Mouse (Mus musculus): ENCODE data around the gene Cebpg.

Cebpg gene

DNA sequence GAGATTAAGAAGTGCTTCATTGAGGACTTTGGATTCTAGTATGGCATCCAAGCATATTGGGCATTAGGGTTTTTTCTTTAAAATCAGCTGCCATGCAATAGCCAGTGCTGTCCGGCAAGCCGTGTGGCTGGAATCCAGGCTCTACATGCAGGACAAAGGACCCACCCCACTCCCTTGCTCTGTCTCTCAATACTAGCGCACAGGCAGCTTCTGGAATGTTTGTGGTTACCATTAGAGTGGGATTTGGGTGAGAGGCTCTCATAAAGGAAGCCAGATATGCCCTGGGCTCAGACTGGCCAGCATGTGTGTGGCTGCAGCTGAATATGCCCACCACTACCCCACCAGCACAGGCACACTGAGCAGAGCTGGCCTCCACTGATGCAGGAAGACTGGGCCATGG lies 26.7 kb downstream of the Cebpg start:
- in situ Hi-C loops (cut with MboI; ENCODE audit: low pct_unique_long_range_greater_than_20kb in 1 of 2, low sequenced_read_pairs in 2 of 2, unreplicated experiment in 1 of 2) = loop anchor here in 1 of 2 experiments (10.0 kb wide), 1 partner anchor 145 kb away; no protein-coding TSS in a partner anchor

DNA sequence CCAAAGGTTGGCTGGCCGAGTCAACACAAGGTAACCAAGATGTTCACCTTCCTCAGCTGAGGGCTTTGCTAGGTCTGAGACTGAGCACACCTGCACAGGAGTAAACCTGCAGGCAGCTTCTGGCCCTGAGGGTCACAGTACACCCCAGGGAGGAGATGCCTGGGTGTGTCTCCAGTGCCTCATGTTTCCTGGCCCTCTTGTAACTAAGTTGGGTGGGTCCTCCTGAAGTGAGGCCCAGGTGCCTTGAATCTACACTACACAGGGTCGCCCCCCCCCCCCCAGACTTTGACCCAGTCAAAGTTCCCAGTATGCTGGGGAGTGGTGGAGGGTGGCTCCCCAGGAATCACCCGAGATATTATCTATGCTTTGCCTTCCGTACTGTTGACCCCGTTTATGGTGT lies 27.1 kb downstream of the Cebpg start:
- in situ Hi-C loops (cut with MboI; ENCODE audit: low pct_unique_long_range_greater_than_20kb in 1 of 2, low sequenced_read_pairs in 2 of 2, unreplicated experiment in 1 of 2) = no loop called here

DNA sequence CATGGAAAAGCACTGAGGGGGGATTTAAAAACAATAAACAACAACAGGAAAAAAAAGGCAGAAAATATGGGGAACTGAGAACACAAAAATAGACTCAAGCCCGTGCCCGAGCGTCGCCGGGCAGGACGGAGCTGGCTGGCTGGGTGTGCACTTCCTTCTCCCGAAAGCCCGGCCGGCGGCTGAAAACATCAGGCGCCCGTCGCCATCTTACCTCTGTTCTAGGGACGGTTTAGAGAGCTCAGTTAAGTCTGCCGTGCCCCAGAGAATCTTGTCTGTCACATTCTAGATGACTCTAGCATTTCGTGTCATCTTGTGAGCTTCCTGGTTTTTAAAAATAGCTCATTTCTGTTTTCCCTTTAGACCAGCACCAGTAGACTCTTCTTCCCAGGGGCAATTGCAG lies 27.8 kb downstream of the Cebpg start:
- in situ Hi-C loops (cut with MboI; ENCODE audit: low pct_unique_long_range_greater_than_20kb in 1 of 2, low sequenced_read_pairs in 2 of 2, unreplicated experiment in 1 of 2) = no loop called here

DNA sequence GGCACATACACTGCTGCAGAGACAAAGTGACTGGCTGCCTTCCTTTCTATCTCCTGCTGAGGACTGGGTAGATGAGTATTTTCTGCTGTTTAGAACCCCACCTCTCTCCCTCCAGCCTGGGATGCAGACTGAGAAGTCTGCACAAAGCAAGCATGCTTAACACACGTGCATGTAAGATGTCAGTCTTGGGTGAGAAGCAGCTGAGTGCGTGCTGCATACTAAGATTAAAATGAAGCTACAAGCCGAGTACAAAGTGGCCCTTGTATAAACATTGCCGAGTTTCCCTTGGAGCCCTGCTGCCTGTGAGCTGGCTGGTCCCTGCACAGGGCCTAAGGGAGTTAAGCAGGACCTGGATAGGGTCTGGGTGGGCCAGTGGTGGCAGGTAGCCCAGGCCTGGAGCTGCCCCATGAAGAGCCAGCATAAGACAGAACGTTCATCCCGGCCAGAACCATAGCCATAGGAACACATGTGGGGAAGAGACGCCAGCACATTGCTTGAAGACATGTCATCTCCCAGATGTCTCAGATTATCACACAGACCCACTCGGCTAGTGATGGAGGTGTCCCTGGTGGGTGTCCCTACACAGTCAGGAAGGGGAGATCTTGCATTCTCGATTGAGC lies 28.5 kb downstream of the Cebpg start:
- in situ Hi-C loops (cut with MboI; ENCODE audit: low pct_unique_long_range_greater_than_20kb in 1 of 2, low sequenced_read_pairs in 2 of 2, unreplicated experiment in 1 of 2) = no loop called here

DNA sequence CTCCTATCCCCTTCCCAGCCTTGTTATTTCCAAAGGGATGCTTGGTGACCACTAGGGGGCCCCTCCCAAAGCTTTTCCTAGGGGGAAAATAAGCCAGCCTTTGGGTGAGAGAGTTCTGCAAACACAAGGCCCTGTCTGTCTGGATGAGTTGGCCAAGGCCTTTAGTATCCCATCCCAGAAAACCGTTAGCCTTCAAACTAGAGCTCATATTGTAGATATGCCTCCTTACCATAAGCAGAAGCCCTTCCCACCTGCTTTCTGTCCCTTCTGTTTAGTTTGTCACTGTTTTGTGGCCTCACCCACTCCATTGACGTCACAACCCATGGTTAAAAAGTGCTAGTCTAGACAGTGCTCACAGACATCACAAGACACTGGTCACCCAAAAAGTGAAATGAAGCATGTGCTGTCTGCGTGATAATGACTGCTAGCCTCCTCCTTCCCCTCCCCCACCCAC lies 29.5 kb downstream of the Cebpg start:
- in situ Hi-C loops (cut with MboI; ENCODE audit: low pct_unique_long_range_greater_than_20kb in 1 of 2, low sequenced_read_pairs in 2 of 2, unreplicated experiment in 1 of 2) = no loop called here

DNA sequence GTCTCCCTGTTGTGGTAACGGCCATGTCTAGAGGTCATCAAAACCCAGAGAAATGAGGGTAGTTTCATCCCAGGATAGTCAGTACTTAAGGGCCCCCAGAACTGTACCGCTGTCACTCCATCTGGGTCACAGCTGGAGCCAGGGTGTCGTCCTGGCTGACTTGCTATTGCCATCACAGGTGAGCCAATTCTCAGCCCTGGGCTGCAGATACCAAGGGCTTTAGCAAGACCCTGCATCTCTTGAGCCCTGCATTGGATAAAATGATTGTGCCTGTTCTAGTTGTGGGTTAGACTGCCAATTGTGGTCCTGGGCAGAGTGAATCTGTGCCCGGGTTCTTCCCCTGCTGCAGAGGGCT lies 30.1 kb downstream of the Cebpg start:
- in situ Hi-C loops (cut with MboI; ENCODE audit: low pct_unique_long_range_greater_than_20kb in 1 of 2, low sequenced_read_pairs in 2 of 2, unreplicated experiment in 1 of 2) = no loop called here

DNA sequence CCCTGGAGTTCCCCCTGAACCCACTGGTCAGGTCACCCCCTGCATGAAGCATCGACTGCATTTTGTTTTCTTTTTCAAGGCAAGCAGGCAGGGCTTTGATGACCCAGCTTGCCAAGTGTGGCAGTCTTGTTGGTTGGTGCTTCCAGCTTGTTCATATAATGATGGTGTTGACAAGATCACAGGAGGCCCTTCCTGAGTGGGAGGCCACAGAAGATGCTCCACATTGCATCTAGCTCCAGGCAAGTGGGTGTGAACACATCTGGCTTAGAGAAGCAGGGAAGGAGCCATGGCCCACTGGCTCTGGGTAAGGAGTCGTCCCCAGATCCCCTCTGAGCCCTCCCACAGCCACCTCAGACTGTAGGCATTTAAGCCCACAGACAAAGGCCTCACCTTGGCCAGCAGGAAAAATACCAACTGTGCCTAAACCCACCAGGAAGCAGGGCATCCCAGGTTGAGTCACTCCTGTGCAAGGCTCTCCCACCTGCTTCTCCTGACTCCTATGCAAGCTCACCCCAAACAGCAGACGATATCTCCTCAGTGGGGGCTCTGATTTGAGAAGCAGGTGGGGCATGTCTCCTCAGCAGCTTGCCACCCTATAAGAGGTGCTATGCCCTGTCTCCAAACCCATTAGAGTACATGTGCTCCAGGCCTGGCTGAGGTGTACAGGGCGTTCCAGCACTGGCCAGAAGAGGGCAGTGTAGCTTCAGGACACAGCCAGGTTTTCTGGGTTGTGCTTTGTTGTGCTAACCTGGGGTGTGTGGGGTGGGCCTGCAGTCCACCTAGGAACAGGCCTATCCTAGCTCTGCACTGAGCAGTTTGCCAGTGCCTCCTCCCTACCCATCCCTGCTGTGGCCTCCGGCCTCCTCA lies 30.7 kb downstream of the Cebpg start:
- in situ Hi-C loops (cut with MboI; ENCODE audit: low pct_unique_long_range_greater_than_20kb in 1 of 2, low sequenced_read_pairs in 2 of 2, unreplicated experiment in 1 of 2) = no loop called here

DNA sequence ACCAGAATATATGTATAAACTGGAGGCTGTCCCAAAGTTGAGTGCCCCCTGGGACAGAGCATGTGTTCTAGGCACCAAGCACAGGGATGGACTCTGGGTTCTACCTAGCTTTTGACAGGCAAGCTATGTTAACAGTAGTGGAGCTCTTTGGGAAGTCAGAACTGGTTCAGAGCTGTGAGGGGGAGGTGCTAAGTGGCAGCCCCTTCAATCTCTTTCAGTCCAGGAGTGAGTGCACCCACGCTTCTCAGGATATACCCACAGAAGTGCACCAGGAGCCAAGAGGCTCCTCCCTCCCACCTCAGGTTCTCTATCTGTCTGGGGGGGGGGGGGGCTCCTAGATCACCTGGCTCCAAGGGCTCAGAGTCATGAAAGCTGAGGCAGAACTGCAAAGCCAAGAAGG lies 31.9 kb downstream of the Cebpg start:
- in situ Hi-C loops (cut with MboI; ENCODE audit: low pct_unique_long_range_greater_than_20kb in 1 of 2, low sequenced_read_pairs in 2 of 2, unreplicated experiment in 1 of 2) = no loop called here

DNA sequence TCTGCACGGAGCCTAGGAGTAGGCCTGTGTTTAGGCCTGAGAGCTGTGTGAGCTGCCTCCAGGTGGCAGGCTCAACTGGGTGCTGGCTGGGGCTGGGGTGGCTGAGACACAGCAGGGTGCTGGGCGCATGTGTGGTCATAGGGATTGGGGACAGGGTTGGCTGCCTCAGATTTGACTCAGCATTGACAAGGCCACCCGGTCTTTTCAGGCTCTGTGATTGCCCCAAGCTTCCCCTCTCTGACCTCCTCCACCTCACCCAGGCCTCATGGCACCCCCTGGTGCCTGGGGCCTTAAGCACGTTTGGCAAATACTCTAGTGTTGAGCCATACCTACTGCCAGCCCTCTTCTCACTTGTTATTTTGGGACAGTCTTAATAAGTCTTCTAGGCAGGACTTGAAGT lies 33.1 kb downstream of the Cebpg start:
- in situ Hi-C loops (cut with MboI; ENCODE audit: low pct_unique_long_range_greater_than_20kb in 1 of 2, low sequenced_read_pairs in 2 of 2, unreplicated experiment in 1 of 2) = no loop called here

DNA sequence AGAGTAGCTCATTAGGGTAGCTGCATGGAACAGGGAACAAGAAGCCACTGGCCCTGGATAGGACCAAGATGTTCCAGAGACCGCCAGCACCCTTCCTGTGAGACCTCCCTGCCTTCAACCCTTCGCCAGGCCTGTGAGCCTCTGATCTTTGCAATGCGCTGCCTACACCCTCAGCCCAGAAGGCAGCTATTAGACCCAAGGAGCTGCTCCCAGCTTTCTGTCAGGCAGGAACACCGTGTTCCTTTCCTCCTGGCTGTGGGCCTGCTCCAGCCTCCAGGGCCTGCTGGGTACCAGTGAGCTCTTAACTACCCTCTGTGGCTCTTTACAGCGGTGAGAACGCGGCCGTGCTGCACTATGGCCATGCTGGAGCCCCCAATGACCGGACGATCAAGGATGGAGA lies 35.0 kb downstream of the Cebpg start:
- in situ Hi-C loops (cut with MboI; ENCODE audit: low pct_unique_long_range_greater_than_20kb in 1 of 2, low sequenced_read_pairs in 2 of 2, unreplicated experiment in 1 of 2) = no loop called here

DNA sequence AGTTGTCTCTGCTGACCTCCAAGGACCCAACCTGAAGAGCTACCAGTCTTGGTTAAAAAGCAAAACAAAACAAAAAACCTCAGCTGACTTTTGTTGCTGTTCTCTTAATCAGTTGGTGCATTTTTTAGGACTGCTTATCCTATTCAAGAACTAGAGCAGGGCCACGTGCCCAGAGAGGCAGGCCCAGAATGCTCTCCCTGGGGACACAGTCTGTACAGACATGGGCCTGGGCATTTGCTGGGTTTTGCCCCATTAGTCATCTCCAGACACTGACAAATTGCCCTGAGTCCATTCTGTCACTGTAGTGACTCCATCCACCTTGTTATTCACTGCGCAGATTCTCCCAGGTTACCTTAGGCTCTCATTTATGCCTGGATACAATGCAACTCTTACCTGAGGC lies 41.1 kb downstream of the Cebpg start:
- in situ Hi-C loops (cut with MboI; ENCODE audit: low pct_unique_long_range_greater_than_20kb in 1 of 2, low sequenced_read_pairs in 2 of 2, unreplicated experiment in 1 of 2) = no loop called here

DNA sequence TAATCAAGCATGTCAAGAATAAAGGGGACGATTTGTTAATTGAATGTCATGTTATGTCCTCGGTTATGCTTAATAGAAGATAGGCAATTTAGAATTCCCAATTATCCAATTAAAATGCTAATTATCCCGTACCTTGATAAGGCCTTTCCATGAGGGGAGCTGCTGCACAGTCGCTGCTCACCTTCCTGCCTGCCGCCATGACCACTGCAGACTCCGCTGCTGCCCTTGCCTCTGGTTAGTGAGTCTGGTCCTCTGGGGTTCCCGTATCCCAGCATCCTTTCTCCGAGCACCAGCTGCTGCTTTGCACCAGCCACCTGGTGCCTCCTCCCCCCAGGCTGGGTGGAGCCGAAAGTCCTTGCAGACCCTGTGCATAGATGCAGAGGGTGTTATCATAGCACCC lies 43.1 kb downstream of the Cebpg start:
- in situ Hi-C loops (cut with MboI; ENCODE audit: low pct_unique_long_range_greater_than_20kb in 1 of 2, low sequenced_read_pairs in 2 of 2, unreplicated experiment in 1 of 2) = no loop called here

DNA sequence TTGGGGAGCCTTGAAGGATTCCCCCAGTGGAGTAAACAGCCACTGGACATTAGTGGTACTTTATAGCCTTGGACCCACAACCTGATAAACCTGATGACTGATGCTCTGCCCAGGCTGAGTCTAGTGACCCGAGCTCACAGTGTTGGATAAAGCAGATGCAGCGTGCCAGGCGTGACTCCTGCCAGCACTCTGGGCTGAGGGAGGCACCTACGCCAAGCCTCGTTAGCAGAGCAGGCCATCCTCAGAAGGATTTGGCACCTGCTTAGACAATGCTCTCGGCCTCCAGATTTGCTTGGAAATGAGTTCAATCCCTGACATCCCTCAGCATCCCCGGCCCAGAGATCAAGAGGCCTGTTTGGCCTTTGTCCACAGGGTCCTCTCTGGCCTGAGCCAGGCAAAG lies 49.7 kb downstream of the Cebpg start:
- in situ Hi-C loops (cut with MboI; ENCODE audit: low pct_unique_long_range_greater_than_20kb in 1 of 2, low sequenced_read_pairs in 2 of 2, unreplicated experiment in 1 of 2) = no loop called here

DNA sequence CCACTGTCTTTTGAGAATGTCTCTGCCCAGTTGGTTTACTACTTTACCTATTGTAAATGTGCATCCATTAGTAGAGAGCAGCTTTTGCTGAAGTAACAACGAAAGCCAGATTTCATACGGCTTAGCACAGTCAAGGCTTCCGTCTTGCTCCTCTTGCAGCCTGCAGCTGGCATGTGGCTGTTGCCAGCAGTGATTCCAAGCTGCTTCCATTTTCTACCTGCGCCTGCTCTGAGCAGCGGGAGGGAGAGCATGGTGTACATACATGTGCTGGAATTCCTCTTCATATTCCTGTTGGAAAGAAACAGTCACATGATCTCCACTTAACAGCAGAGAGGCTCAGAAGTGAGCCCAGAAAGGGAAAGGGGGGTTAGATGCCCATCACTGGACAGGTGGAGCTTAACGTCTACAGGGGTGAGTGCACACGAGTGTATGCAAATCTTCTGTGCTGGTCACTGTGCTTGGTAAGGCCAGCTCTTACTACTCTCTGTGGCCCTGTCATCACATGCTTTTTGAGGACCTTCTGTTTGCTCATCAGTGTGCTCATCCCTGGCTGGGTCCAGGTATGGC lies 53.1 kb downstream of the Cebpg start:
- in situ Hi-C loops (cut with MboI; ENCODE audit: low pct_unique_long_range_greater_than_20kb in 1 of 2, low sequenced_read_pairs in 2 of 2, unreplicated experiment in 1 of 2) = no loop called here

DNA sequence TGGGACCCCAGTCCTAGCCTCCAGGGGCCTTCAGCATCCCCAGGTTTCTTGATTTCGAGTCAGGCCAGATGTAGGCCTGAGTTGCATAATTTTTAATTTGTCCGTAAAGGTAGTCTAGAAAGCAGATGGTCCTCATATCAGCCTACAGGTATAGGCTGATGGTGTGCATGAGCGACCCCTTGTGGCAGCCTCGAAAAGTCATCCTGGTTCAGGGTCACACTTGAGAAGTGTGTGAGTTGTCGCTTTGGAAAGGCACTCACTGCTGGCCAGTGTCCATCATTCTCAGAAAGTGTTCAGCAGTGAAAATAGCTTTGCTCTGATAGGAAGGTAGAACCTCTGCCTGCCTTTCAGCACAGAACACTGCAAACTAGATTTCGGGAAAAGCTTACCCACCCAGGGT lies 55.5 kb downstream of the Cebpg start:
- in situ Hi-C loops (cut with MboI; ENCODE audit: low pct_unique_long_range_greater_than_20kb in 1 of 2, low sequenced_read_pairs in 2 of 2, unreplicated experiment in 1 of 2) = no loop called here

Data from mouse embryonic stem cell (cell line).